Mouse (Mus musculus): ENCODE results near the gene Cldn15. TPM values are rescaled to one million over a fixed set of nuclear protein-coding genes. Genes with fewer than 3 reads are reported as not detected.

The Cldn15 gene
- polyA plus RNA-seq, 1 experiment from 2014 or later, result 0.77 TPM

DNA sequence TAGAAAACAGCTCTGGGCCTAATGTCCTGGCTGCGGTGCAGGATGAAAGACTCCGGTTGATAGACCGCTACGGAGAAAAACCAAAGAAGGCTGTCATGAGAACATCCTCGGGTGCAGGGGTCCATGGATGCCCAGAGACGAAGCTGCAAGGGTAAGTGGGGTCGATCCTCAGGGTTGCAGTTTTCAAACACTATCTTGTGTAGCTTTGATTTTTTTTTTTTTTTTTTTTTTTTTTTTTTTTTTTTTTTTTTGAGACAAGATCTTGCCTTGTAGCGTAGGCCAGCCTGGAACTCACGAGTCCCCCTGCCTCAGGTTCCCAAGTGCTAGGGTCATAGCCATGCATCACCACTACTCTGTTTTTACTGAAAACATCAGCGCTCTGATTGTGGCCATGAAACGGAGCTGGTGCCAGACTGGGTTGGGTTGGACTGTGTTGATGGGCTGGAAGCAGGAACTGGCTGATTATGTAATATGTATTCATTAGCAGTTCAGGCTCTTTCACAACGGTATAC lies 12.9 kb upstream of the Cldn15 start:
- Histone ChIP-seq H3K36me3 (ENCODE audit: control insufficient read depth, insufficient read depth, low read length) (0 out of 2 replicates have a peak, but pooled peaks cover 3% of the 10 kb centered on the region), H3K27ac (replicated peaks; ENCODE audit: low read depth, low read length) (peak overlapping the region; percentile 75), H3K4me2 (ENCODE audit: low read depth, low read length) (peak overlapping the region; percentile 78), H3K4me3 (ENCODE audit: low read depth, low read length) (peak overlapping the region; percentile 74), H3K27me3 (replicated peaks; ENCODE audit: control insufficient read depth, insufficient read depth, low read length) (no peaks in the 10 kb centered on the region), H3K9ac (ENCODE audit: low read depth, low read length) (peak overlapping the region; percentile 76), H3K4me1 (ENCODE audit: control insufficient read depth, insufficient read depth, low read length) (peaks cover 10% of the 10 kb centered on the region), H3K9me3 (ENCODE audit: control insufficient read depth, low read length) (no peaks in the 10 kb centered on the region)
- ATAC-seq (ENCODE audit: low read depth) (peak; percentile 10; the same call in 1 of the 2 replicates), DNase-seq (ENCODE audit: low spot score) (no peak)
- WGBS, result 3% methylated on average over 12 of the region's 12 CpGs

DNA sequence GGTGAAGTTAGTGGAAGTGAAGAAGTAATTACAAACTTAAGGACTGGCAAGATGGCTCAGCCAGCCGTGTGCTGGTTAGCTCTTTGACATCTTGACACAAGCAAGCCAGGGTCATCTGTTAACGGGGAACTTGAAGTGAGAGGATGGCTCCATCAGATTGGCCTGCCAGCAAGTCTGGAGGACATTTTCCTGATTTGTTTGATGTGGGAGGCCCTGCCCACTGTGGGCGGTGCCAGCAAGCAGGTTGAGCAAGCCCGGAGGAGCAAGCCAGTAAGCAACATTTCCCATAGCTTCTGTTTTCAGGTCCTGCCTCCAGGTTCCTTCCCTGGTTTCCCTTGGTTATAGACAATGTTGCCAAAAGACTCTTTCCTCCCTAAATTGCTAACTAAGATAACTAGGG lies 10.8 kb upstream of the Cldn15 start:
- DNase-seq (ENCODE audit: low spot score), result no peak
- H3K4me2 ChIP-seq (ENCODE audit: low read depth, low read length), result no peak overlapping the region
- no peak overlapping the region for H3K4me3 ChIP-seq (ENCODE audit: low read depth, low read length)
- no peak overlapping the region for H3K27ac ChIP-seq (replicated peaks; ENCODE audit: low read depth, low read length)
- no peaks in the 10 kb centered on the region for H3K9me3 ChIP-seq (ENCODE audit: control insufficient read depth, low read length)
- no peaks in the 10 kb centered on the region for H3K27me3 ChIP-seq (replicated peaks; ENCODE audit: control insufficient read depth, insufficient read depth, low read length)
- ATAC-seq (ENCODE audit: low read depth), result no peak
- no peak overlapping the region for H3K9ac ChIP-seq (ENCODE audit: low read depth, low read length)
- peaks cover 10% of the 10 kb centered on the region for H3K4me1 ChIP-seq (ENCODE audit: control insufficient read depth, insufficient read depth, low read length)
- 0 out of 2 replicates have a peak, but pooled peaks cover 3% of the 10 kb centered on the region for H3K36me3 ChIP-seq (ENCODE audit: control insufficient read depth, insufficient read depth, low read length)
- WGBS, result 81% methylated on average over 4 of the region's 4 CpGs

DNA sequence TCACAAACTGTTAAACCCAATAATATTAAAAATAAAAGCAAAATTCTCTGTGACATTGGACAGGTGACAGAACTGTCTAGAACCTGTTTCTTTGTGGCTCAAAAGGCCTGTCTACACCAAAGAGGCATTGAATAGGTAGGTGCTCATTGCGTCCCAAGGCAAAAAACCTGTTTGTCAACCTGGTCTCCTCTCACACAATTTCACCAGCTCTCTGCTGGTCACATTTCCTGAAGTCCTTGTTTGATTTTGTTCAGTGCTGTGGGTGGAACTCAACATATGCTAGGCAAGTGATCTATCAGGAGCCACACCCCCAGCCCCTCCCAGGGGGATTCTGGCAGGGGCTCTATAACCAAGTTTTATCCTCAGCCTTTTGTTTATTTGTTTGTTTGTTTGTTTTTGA lies 9.2 kb upstream of the Cldn15 start:
- Histone ChIP-seq H3K27ac (replicated peaks; ENCODE audit: low read depth, low read length) (no peak overlapping the region), H3K36me3 (ENCODE audit: control insufficient read depth, insufficient read depth, low read length) (0 out of 2 replicates have a peak, but pooled peaks cover 3% of the 10 kb centered on the region), H3K4me3 (ENCODE audit: low read depth, low read length) (no peak overlapping the region), H3K27me3 (replicated peaks; ENCODE audit: control insufficient read depth, insufficient read depth, low read length) (no peaks in the 10 kb centered on the region), H3K4me1 (ENCODE audit: control insufficient read depth, insufficient read depth, low read length) (peaks cover 10% of the 10 kb centered on the region), H3K4me2 (ENCODE audit: low read depth, low read length) (no peak overlapping the region), H3K9ac (ENCODE audit: low read depth, low read length) (no peak overlapping the region), H3K9me3 (ENCODE audit: control insufficient read depth, low read length) (no peaks in the 10 kb centered on the region)
- DNase-seq (ENCODE audit: low spot score) (no peak), ATAC-seq (ENCODE audit: low read depth) (no peak)
- 89% methylated on average over 1 of the region's 1 CpGs for WGBS

DNA sequence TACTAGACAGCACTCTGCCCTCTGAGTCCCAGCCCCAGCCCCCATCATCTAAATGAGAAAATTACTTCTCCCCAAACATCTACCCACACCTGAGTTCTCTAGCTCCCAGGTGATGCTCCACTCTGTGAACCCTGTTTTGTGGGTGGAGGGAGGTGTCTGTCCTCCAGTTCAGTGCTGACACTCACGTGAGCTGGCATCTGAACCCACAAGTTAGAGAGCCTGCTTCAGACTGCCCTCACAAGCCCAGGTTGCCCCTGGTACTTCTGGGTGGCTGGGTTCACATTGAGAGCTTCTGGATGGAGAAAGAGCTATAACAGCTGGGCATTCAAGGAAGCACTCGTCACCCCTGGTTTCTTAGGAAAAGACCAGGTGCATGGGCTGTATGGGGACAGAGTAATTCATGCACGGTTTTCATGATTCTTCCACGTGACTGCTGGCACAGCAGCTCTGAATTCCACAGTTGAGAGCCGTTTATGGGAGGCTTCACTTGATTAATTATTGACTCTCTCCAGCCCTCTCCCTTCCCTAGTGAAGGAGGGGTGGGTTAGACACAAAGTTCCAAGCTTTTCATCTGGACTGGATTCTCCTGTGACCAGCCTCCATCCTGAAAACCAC lies 7.3 kb upstream of the Cldn15 start:
- ATAC-seq (ENCODE audit: low read depth), result no peak
- H3K27me3 ChIP-seq (replicated peaks; ENCODE audit: control insufficient read depth, insufficient read depth, low read length), result no peaks in the 10 kb centered on the region

DNA sequence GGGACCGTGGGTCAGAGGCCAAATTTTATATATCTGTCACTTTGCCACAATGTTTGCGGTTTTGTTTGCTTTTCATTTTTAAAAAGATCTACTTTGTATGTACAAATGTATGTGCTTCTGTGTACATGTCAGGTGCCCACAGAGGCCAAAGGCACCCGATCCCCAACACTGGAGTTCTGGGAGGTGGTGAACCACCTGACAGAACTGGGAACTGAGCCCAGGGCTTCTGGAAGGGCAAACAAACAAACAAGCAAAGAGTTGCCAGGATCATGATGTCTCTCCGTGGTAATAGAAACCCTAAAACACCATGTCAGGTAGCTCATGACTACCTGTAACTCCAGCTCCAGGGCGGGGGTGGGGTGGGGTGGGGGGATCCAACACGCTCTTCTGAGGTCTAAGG lies 6.4 kb upstream of the Cldn15 start:
- H3K4me3 ChIP-seq (ENCODE audit: low read depth, low read length), result no peak overlapping the region
- H3K9ac ChIP-seq (ENCODE audit: low read depth, low read length), result no peak overlapping the region
- 92% methylated on average over 6 of the region's 6 CpGs for WGBS
- H3K36me3 ChIP-seq (ENCODE audit: control insufficient read depth, insufficient read depth, low read length), result peaks cover 21% of the 10 kb centered on the region
- H3K27me3 ChIP-seq (replicated peaks; ENCODE audit: control insufficient read depth, insufficient read depth, low read length), result no peaks in the 10 kb centered on the region
- H3K9me3 ChIP-seq (ENCODE audit: control insufficient read depth, low read length), result no peaks in the 10 kb centered on the region
- H3K27ac ChIP-seq (replicated peaks; ENCODE audit: low read depth, low read length), result no peak overlapping the region
- DNase-seq (ENCODE audit: low spot score) (no peak), ATAC-seq (ENCODE audit: low read depth) (no peak)
- peaks cover 4% of the 10 kb centered on the region; the same call in 1 of the 2 replicates for H3K4me1 ChIP-seq (ENCODE audit: control insufficient read depth, insufficient read depth, low read length)
- no peak overlapping the region for H3K4me2 ChIP-seq (ENCODE audit: low read depth, low read length)

More for the DNA sequence above, 7.3 kb upstream of the Cldn15 start:
- Histone ChIP-seq H3K36me3 (ENCODE audit: control insufficient read depth, insufficient read depth, low read length) (peaks cover 14% of the 10 kb centered on the region), H3K9ac (ENCODE audit: low read depth, low read length) (no peak overlapping the region), H3K4me2 (ENCODE audit: low read depth, low read length) (no peak overlapping the region), H3K4me1 (ENCODE audit: control insufficient read depth, insufficient read depth, low read length) (peaks cover 9% of the 10 kb centered on the region), H3K4me3 (ENCODE audit: low read depth, low read length) (no peak overlapping the region), H3K27ac (replicated peaks; ENCODE audit: low read depth, low read length) (no peak overlapping the region), H3K9me3 (ENCODE audit: control insufficient read depth, low read length) (no peaks in the 10 kb centered on the region)
- DNase-seq (ENCODE audit: low spot score), result no peak
- WGBS, result 79% methylated on average over 5 of the region's 5 CpGs

DNA sequence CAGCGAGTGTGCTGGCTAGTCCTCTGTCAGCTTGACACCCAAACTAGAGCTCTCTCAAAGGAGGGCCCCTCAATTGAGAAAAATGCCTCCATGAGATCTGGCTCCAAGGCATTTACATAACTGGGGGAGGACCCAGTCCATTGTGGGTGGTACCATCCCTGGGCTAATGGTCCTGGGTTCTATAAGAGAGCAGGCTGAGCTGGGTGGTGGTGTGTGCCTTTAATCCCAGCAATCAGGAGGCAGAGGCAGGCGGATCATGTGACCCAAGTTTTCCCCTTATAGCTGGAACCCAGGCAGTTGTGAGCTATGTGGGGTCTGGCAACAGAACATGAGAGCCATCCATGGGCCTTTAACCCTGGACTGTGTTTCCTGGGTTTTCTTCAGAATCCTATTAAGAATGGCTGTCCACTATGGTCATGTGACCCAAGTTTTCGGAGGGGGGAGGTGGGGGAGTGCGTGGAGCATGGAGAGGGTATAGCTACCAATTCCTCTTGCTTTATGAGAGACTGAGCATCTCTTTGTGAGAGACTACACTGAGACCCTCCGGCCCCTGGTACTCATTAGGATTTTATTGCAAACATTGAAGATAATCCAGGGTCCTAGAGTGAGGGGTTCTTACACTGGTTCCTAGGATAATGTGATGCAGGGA lies 5.0 kb upstream of the Cldn15 start:
- H3K4me3 ChIP-seq (ENCODE audit: low read depth, low read length), result peak overlapping the region; percentile 60
- H3K4me2 ChIP-seq (ENCODE audit: low read depth, low read length), result peak overlapping the region; percentile 71
- DNase-seq (ENCODE audit: low spot score) (no peak), ATAC-seq (ENCODE audit: low read depth) (peak; percentile 15; the same call in 1 of the 2 replicates)
- H3K9ac ChIP-seq (ENCODE audit: low read depth, low read length), result peak overlapping the region; percentile 73
- 24% methylated on average over 5 of the region's 5 CpGs for WGBS
- H3K27me3 ChIP-seq (replicated peaks; ENCODE audit: control insufficient read depth, insufficient read depth, low read length), result no peaks in the 10 kb centered on the region
- H3K9me3 ChIP-seq (ENCODE audit: control insufficient read depth, low read length), result no peaks in the 10 kb centered on the region
- H3K4me1 ChIP-seq (ENCODE audit: control insufficient read depth, insufficient read depth, low read length), result peaks cover 4% of the 10 kb centered on the region; the same call in 1 of the 2 replicates
- H3K27ac ChIP-seq (replicated peaks; ENCODE audit: low read depth, low read length), result peak overlapping the region; percentile 76
- peaks cover 32% of the 10 kb centered on the region for H3K36me3 ChIP-seq (ENCODE audit: control insufficient read depth, insufficient read depth, low read length)

DNA sequence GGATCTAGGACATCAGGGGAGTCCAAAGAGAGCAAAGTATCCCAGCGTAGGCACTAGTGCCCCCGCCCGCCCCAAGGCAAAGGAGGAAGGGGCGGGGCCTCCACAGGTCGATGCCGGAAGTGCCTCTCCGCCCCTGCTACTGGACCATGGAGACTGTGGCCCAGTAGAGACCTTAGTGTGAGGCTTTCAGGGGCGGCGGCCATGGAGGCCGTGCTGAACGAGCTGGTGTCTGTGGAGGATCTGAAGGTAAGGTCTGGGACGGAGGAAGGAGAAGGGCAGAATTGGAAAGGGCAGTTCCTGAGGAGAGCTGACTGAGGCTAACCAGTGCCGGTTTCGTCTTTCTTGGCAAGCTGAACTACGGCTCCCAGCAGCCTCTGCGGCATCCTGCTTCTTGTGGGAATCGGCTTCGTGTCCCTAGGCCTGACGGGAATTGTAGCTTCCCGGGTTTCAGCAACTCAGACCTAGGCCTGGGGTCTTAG lies 4.4 kb upstream of the Cldn15 start:
- Histone ChIP-seq H3K9ac (ENCODE audit: low read depth, low read length) (peak overlapping the region; percentile 73), H3K36me3 (ENCODE audit: control insufficient read depth, insufficient read depth, low read length) (peaks cover 35% of the 10 kb centered on the region), H3K27me3 (replicated peaks; ENCODE audit: control insufficient read depth, insufficient read depth, low read length) (no peaks in the 10 kb centered on the region), H3K4me3 (ENCODE audit: low read depth, low read length) (peak overlapping the region; percentile 60), H3K4me2 (ENCODE audit: low read depth, low read length) (peak overlapping the region; percentile 71), H3K4me1 (ENCODE audit: control insufficient read depth, insufficient read depth, low read length) (peaks cover 4% of the 10 kb centered on the region; the same call in 1 of the 2 replicates), H3K9me3 (ENCODE audit: control insufficient read depth, low read length) (no peaks in the 10 kb centered on the region), H3K27ac (replicated peaks; ENCODE audit: low read depth, low read length) (peak overlapping the region; percentile 76)
- ATAC-seq (ENCODE audit: low read depth) (peak; percentile 95), DNase-seq (ENCODE audit: low spot score) (peak; percentile 97)
- WGBS, result 0% methylated on average over 20 of the region's 20 CpGs

DNA sequence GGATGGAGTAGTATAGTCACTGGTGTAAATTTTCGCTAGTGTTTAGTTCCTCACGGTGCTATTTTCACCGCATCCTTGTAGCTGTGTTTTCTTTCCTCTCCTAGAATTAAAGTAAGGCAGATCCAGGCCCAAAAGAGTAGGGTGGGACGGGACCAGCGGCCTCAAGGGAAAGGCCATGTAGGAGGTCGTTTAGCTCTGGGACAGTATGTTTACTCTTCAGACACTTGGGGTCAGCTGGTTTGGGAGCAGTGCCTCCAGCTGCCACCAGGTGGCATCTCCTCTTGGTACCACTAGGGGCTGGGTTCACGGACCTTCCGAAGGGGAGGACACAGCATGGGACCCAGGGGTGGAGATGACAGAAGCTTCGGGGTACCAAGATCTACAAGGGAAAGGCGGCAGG lies 3.9 kb upstream of the Cldn15 start:
- peak overlapping the region; percentile 73 for H3K9ac ChIP-seq (ENCODE audit: low read depth, low read length)
- H3K4me2 ChIP-seq (ENCODE audit: low read depth, low read length), result peak overlapping the region; percentile 71
- ATAC-seq (ENCODE audit: low read depth), result peak; percentile 79
- peaks cover 35% of the 10 kb centered on the region for H3K36me3 ChIP-seq (ENCODE audit: control insufficient read depth, insufficient read depth, low read length)
- DNase-seq (ENCODE audit: low spot score), result peak; percentile 81
- 5% methylated on average over 10 of the region's 10 CpGs for WGBS
- H3K4me3 ChIP-seq (ENCODE audit: low read depth, low read length), result peak overlapping the region; percentile 60
- no peaks in the 10 kb centered on the region for H3K27me3 ChIP-seq (replicated peaks; ENCODE audit: control insufficient read depth, insufficient read depth, low read length)
- H3K27ac ChIP-seq (replicated peaks; ENCODE audit: low read depth, low read length), result peak overlapping the region; percentile 76
- H3K9me3 ChIP-seq (ENCODE audit: control insufficient read depth, low read length), result no peaks in the 10 kb centered on the region
- peaks cover 4% of the 10 kb centered on the region; the same call in 1 of the 2 replicates for H3K4me1 ChIP-seq (ENCODE audit: control insufficient read depth, insufficient read depth, low read length)

All from embryonic facial prominence, embryonic 14.5 days (tissue).